In the genomic region with DNA sequence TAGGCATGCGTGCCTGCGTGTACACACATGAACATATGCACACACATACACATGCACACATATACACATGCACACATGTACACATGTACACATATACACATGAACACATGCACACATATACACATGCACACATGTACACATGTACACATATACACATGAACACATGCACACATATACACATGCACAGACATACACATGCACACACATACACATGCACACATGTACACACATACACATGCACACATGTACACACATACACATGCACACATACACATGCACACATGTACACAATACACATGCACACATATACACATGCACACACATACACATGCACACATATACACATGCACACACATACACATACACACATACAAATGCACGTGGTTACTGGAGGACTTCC, we compare ENCODE assay signal across 10 mouse cellular contexts. TPM values are rescaled to one million over a fixed set of nuclear protein-coding genes. Genes with fewer than 3 reads are reported as not detected.
"Had no signal": no experiment of that assay in that cellular context is flagged by ENCODE, and none has a peak within 500 bp of the region (broad histone marks: within the 10 kb centered on the region; RNA-seq: fewer than 3 reads in every experiment).

No protein-coding gene starts in this region.

RNA-seq across cellular contexts. Expression of gene Mybpc3, which starts 6.1 kb away (rescaled TPM):
- total RNA-seq: gastrocnemius, adult 18-20 months; gastrocnemius, postnatal 25 days; gastrocnemius, postnatal 36 days had no signal
- polyA plus RNA-seq: erythroblast, embryonic 14.5 days; forebrain, embryonic 10.5 days; forebrain, embryonic 11.5 days; forebrain, embryonic 13.5 days; forebrain, embryonic 14.5 days; forebrain, embryonic 15.5 days; forebrain, embryonic 16.5 days had no signal
